9 mouse cellular contexts compared by ENCODE assay signal in genomic region chr7:80405188-80405695, GRCm38 (mm10). TPM values are rescaled to one million over a fixed set of nuclear protein-coding genes. Genes with fewer than 3 reads are reported as not detected.
DNase-seq lines count a peak whose midpoint lies in the region; ATAC-seq and TF ChIP-seq lines count a peak whose summit lies in the region.
"Had no signal": no experiment of that assay in that cellular context is flagged by ENCODE, and none has a peak within 500 bp of the region (broad histone marks: within the 10 kb centered on the region; RNA-seq: fewer than 3 reads in every experiment).

Gene Furin (minus strand): TSS chr7:80405436.

- no peak for TF ChIP-seq RAD21 in CH12.LX (IDR thresholded peaks at IDR 0.05; ENCODE audit: low read depth, low read length)

- no peak for ATAC-seq in forebrain, embryonic 15.5 days (replicated peaks)
- no peak for ATAC-seq in forebrain, embryonic 11.5 days (replicated peaks; ENCODE audit: low FRiP score)

- H3K4me3 ChIP-seq in forebrain, embryonic 15.5 days, result no peak within 1 kb of the TSS
- H3K4me3 ChIP-seq in forebrain, embryonic 11.5 days (ENCODE audit: low read depth, low read length), result no peak within 1 kb of the TSS
- H3K4me3 ChIP-seq in CH12.LX (replicated peaks in 1 of 3; ENCODE audit: low read depth in 2 of 3, low read length in 2 of 3, poor library complexity in 1 of 3), result peak within 1 kb of the TSS in 2 of 3 experiments; percentile 11 to 37
- no peak within 1 kb of the TSS for H3K4me3 ChIP-seq in gastrocnemius, adult 2 months

- H3K4me1 ChIP-seq in forebrain, embryonic 15.5 days, result peaks cover 31% of the 10 kb centered on the region
- peaks cover 9% of the 10 kb centered on the region for H3K4me1 ChIP-seq in forebrain, embryonic 11.5 days (replicated peaks; ENCODE audit: control insufficient read depth, insufficient read depth, low read length)
- H3K4me1 ChIP-seq in CH12.LX (ENCODE audit: control insufficient read depth in 1 of 2, insufficient read depth in 2 of 2), result peaks cover 18 to 46% of the 10 kb centered on the region in 2 experiments

- intact Hi-C loops in gastrocnemius, adult 2 months (cut with DNase I), result loop anchor here (5.0 kb wide), 1 partner anchor 52 kb away; no protein-coding TSS in a partner anchor

- H3K4me2 ChIP-seq in forebrain, embryonic 15.5 days (replicated peaks), result no peak within 1 kb of the TSS
- H3K4me2 ChIP-seq in forebrain, embryonic 11.5 days (ENCODE audit: low read depth, low read length, severe bottlenecking), result no peak within 1 kb of the TSS
- peak within 1 kb of the TSS; percentile 17 for H3K4me2 ChIP-seq in CH12.LX (ENCODE audit: insufficient read depth, low read depth, poor library complexity, severe bottlenecking)

- H3K27ac ChIP-seq in forebrain, embryonic 15.5 days (replicated peaks), result 0 out of 2 replicates have a peak within 1 kb of the TSS, but pooled peaks have one; percentile 78
- no peak within 1 kb of the TSS for H3K27ac ChIP-seq in forebrain, embryonic 11.5 days (ENCODE audit: low read depth, low read length)
- peak within 1 kb of the TSS; percentile 43; the same call in 1 of the 2 replicates for H3K27ac ChIP-seq in CH12.LX (ENCODE audit: insufficient read depth, low read depth)
- peak within 1 kb of the TSS; percentile 97 for H3K27ac ChIP-seq in gastrocnemius, adult 2 months
- H3K27ac ChIP-seq: liver, embryonic 14.5 days had no signal

- no peaks in the 10 kb centered on the region for H3K27me3 ChIP-seq in forebrain, embryonic 15.5 days
- peaks cover 5% of the 10 kb centered on the region for H3K27me3 ChIP-seq in forebrain, embryonic 11.5 days (ENCODE audit: control insufficient read depth, insufficient read depth, low read length)
- H3K27me3 ChIP-seq in CH12.LX (replicated peaks), result no peaks in the 10 kb centered on the region

- in situ Hi-C loops in CH12.LX (cut with MboI; ENCODE audit: low pct_ligation_motif_present, low pct_unique_long_range_greater_than_20kb, low sequenced_read_pairs), result loop anchor here (5.0 kb wide), 1 partner anchor 37 kb away; no protein-coding TSS in a partner anchor

- WGBS in forebrain, embryonic 15.5 days, result 82% methylated on average over 9 of the region's 9 CpGs
- WGBS in forebrain, embryonic 11.5 days, result 77% methylated on average over 9 of the region's 9 CpGs

- TF ChIP-seq CTCF in CH12.LX (conservative IDR thresholded peaks at IDR 0.05 in 1 of 2, IDR thresholded peaks at IDR 0.05 in 1 of 2; ENCODE audit: low read depth in 2 of 2, low read length in 2 of 2), result no peak
- no peak for TF ChIP-seq CTCF in gastrocnemius, adult 2 months (IDR thresholded peaks at IDR 0.05)

- dilution Hi-C loops in CH12.LX (cut with MboI; ENCODE audit: extremely low pct_ligation_motif_present, extremely low pct_unique_long_range_greater_than_20kb, low sequenced_read_pairs), result no loop called here

- no peaks in the 10 kb centered on the region for H3K9me3 ChIP-seq in forebrain, embryonic 15.5 days
- H3K9me3 ChIP-seq in forebrain, embryonic 11.5 days (ENCODE audit: control insufficient read depth, low read length), result no peaks in the 10 kb centered on the region
- H3K9me3 ChIP-seq in CH12.LX (replicated peaks; ENCODE audit: low read length), result no peaks in the 10 kb centered on the region

- no peaks in the 10 kb centered on the region for H3K36me3 ChIP-seq in forebrain, embryonic 15.5 days
- no peaks in the 10 kb centered on the region for H3K36me3 ChIP-seq in forebrain, embryonic 11.5 days (ENCODE audit: control insufficient read depth, insufficient read depth, low read length)
- H3K36me3 ChIP-seq in CH12.LX (replicated peaks in 1 of 2; ENCODE audit: control insufficient read depth in 1 of 2, insufficient read depth in 1 of 2, low read length in 1 of 2), result no peaks in the 10 kb centered on the region

- no peak for TF ChIP-seq EP300 in CH12.LX (IDR thresholded peaks at IDR 0.05; ENCODE audit: low read length)

- DNase-seq in forebrain, embryonic 11.5 days (ENCODE audit: low spot score), result no peak
- DNase-seq in CH12.LX (ENCODE audit: extremely low read depth) (no peak), adipocyte (ENCODE audit: low spot score) (no peak)
- no peak for DNase-seq in gastrocnemius, adult 2 months
- no peak for DNase-seq in layer of hippocampus, postnatal 36 days
- DNase-seq in cerebellum, adult 11-12 months, result no peak
- no peak for DNase-seq in right cerebral cortex, adult 2 months (ENCODE audit: low spot score in 2 of 2)

- peak; percentile 34; the same call in 1 of the 2 replicates for TF ChIP-seq POLR2A in CH12.LX (IDR thresholded peaks at IDR 0.05; ENCODE audit: low read depth, low read length)

- peaks cover 15% of the 10 kb centered on the region for H3K79me2 ChIP-seq in CH12.LX (replicated peaks; ENCODE audit: control insufficient read depth, extremely low read depth, insufficient read depth, poor library complexity, severe bottlenecking)

- no peak within 1 kb of the TSS for H3K9ac ChIP-seq in forebrain, embryonic 15.5 days (replicated peaks)
- no peak within 1 kb of the TSS for H3K9ac ChIP-seq in forebrain, embryonic 11.5 days (ENCODE audit: low read length)
- H3K9ac ChIP-seq in CH12.LX (ENCODE audit: insufficient read depth, low read depth), result no peak within 1 kb of the TSS
- H3K9ac ChIP-seq: liver, embryonic 14.5 days had no signal

TF ChIP-seq in CH12.LX, 34 proteins besides CTCF, POLR2A, EP300 and RAD21:
- TF ChIP-seq ETS1 (conservative IDR thresholded peaks at IDR 0.05; ENCODE audit: low read depth, low read length) (no peak; the same call in 1 of the 2 replicates), TBP (conservative IDR thresholded peaks at IDR 0.05; ENCODE audit: low read depth, low read length) (0 out of 2 replicates have a peak, but pooled peaks have one; percentile 31)

RNA-seq across cellular contexts. Expression of gene Furin, which starts in this region (rescaled TPM):
- 4.8 and 4.9 TPM in 2 replicates for polyA plus RNA-seq in forebrain, embryonic 15.5 days (2015; fragmentation: Nextera tagmentation; extraction: Ambion mirVana)
- polyA plus RNA-seq in forebrain, embryonic 11.5 days (2014; fragmentation: Nextera tagmentation; extraction: Ambion mirVana), result 6.0 and 6.2 TPM in 2 replicates
- 11.1 and 13.5 TPM in 2 replicates for total RNA-seq in CH12.LX (2012; rRNA removed)
- 1.1 and 1.5 TPM in 2 replicates for total RNA-seq in CH12.LX (2014; rRNA removed)
- 17.0 and 20.9 TPM in 2 replicates for polyA plus RNA-seq in CH12.LX (2012; ENCODE audit: insufficient read length, low read depth)
- 10 to 100 TPM; 48.5 to 49.0 TPM for total RNA-seq in gastrocnemius, adult 2 months (2021)
- total RNA-seq in layer of hippocampus, postnatal 36 days (2021), result 10 to 100 TPM; 39.7 to 45.4 TPM

Comparison
In these comparisons a context has a peak if more than half of its experiments do, and no peak if none do; other contexts are left out.
1. H3K4me3 ChIP-seq: peak in CH12.LX (2 of 3); none in forebrain, embryonic 15.5 days (single experiment), forebrain, embryonic 11.5 days (single experiment) and gastrocnemius, adult 2 months (single experiment).